Mouse (Mus musculus) thymus, adult 18-20 months (tissue): ENCODE measurements around the gene Gjb5.
A peak's percentile ranks its signal among the peaks of the same experiment; 100 is the strongest.

Experiments
- DNase-seq, 2 experiments: peaks; one replicate each; pipeline ENCODE4 v3.0.0; 2022; ENCODE audit warnings: mixed read lengths in 2 of 2

The Gjb5 gene

GRCm38 (mm10) chr4:127349560-127350300, 8.3 kb downstream of the Gjb5 start:
- no peak for DNase-seq

- DNase-seq, result no peak
These were observed 13.0 kb downstream of the Gjb5 start for GRCm38 (mm10) chr4:127345000-127345399.

- no peak for DNase-seq
These were observed 16.6 kb downstream of the Gjb5 start for GRCm38 (mm10) chr4:127341372-127341771.

GRCm38 (mm10) chr4:127337668-127338067, 20.3 kb downstream of the Gjb5 start:
- DNase-seq, result no peak

GRCm38 (mm10) chr4:127334870-127335504, 23.0 kb downstream of the Gjb5 start:
- DNase-seq, result no peak

- DNase-seq, result no peak
These were observed 26.8 kb downstream of the Gjb5 start for GRCm38 (mm10) chr4:127331171-127331570.

GRCm38 (mm10) chr4:127330181-127331100, 27.5 kb downstream of the Gjb5 start, which contains the start of gene Gjb3:
Gene Gjb3 (minus strand): TSS chr4:127330844.
- no peak for DNase-seq

GRCm38 (mm10) chr4:127329751-127330150, 28.2 kb downstream of the Gjb5 start:
- DNase-seq, result no peak

GRCm38 (mm10) chr4:127329046-127329445, 28.9 kb downstream of the Gjb5 start:
- DNase-seq, result no peak

- DNase-seq, result no peak
These were observed 29.6 kb downstream of the Gjb5 start for GRCm38 (mm10) chr4:127328378-127328777.

GRCm38 (mm10) chr4:127327749-127328148, 30.2 kb downstream of the Gjb5 start:
- DNase-seq, result no peak

- DNase-seq, result no peak
These were observed 30.7 kb downstream of the Gjb5 start for GRCm38 (mm10) chr4:127327258-127327657.

GRCm38 (mm10) chr4:127325276-127325675, 32.7 kb downstream of the Gjb5 start:
- no peak for DNase-seq

- no peak for DNase-seq
These were observed 33.2 kb downstream of the Gjb5 start for GRCm38 (mm10) chr4:127324759-127325158.

GRCm38 (mm10) chr4:127324296-127324695, 33.7 kb downstream of the Gjb5 start:
- DNase-seq, result no peak

GRCm38 (mm10) chr4:127323651-127324050, 34.3 kb downstream of the Gjb5 start:
- DNase-seq, result no peak

GRCm38 (mm10) chr4:127319613-127320012, 38.4 kb downstream of the Gjb5 start:
- DNase-seq, result no peak

- DNase-seq, result no peak
These were observed 40.8 kb downstream of the Gjb5 start for GRCm38 (mm10) chr4:127317143-127317542.

GRCm38 (mm10) chr4:127315753-127316152, 42.2 kb downstream of the Gjb5 start:
- no peak for DNase-seq

GRCm38 (mm10) chr4:127314585-127314984, 43.4 kb downstream of the Gjb5 start:
- DNase-seq, result no peak

GRCm38 (mm10) chr4:127313861-127314260, 44.1 kb downstream of the Gjb5 start, which contains the start of gene Gja4:
Gene Gja4 (minus strand): TSS chr4:127314039.
- DNase-seq, result peak; percentile 13 to 24

- DNase-seq, result no peak
These were observed 45.6 kb downstream of the Gjb5 start for GRCm38 (mm10) chr4:127312349-127312748.

GRCm38 (mm10) chr4:127311561-127311960, 46.4 kb downstream of the Gjb5 start:
- no peak for DNase-seq
